Mouse (Mus musculus): ENCODE measurements around the gene Gramd1b. TPM values are rescaled to one million over a fixed set of nuclear protein-coding genes. Genes with fewer than 3 reads are reported as not detected.

The Gramd1b gene
- total RNA-seq, 2 experiments from 2014 or later, result 108 to 117 TPM

- DNase-seq, result no peak
- intact Hi-C loops (cut with DNase I), result no loop called here
Observed at GRCm38 (mm10) chr9:40430969-40431368, 100.2 kb downstream of the Gramd1b start.

- intact Hi-C loops (cut with DNase I), result no loop called here
- DNase-seq, result no peak
Observed at GRCm38 (mm10) chr9:40427663-40428062, 103.5 kb downstream of the Gramd1b start.

GRCm38 (mm10) chr9:40426282-40426964 is 104.8 kb downstream of the Gramd1b start:
- intact Hi-C loops (cut with DNase I), result no loop called here
- DNase-seq, result peak; percentile 45

- no peak for DNase-seq
- intact Hi-C loops (cut with DNase I), result no loop called here
Observed at GRCm38 (mm10) chr9:40424874-40425273, 106.3 kb downstream of the Gramd1b start.

GRCm38 (mm10) chr9:40423427-40423867 is 107.7 kb downstream of the Gramd1b start:
- no peak for DNase-seq
- intact Hi-C loops (cut with DNase I), result no loop called here

GRCm38 (mm10) chr9:40422368-40423057 is 108.7 kb downstream of the Gramd1b start:
- no peak for DNase-seq
- intact Hi-C loops (cut with DNase I), result no loop called here

GRCm38 (mm10) chr9:40420652-40421335 is 110.4 kb downstream of the Gramd1b start:
- intact Hi-C loops (cut with DNase I), result no loop called here
- DNase-seq, result no peak

- intact Hi-C loops (cut with DNase I), result loop anchor here (10.0 kb wide), 2 partner anchors 206 to 336 kb away; no protein-coding TSS in a partner anchor
- no peak for DNase-seq
Observed at GRCm38 (mm10) chr9:40418803-40419202, 112.4 kb downstream of the Gramd1b start.

- DNase-seq, result no peak
Observed at GRCm38 (mm10) chr9:40416150-40416549, 115.0 kb downstream of the Gramd1b start.

GRCm38 (mm10) chr9:40414904-40415766 is 116.0 kb downstream of the Gramd1b start:
- intact Hi-C loops (cut with DNase I), result loop anchor here (10.0 kb wide), 2 partner anchors 210 to 340 kb away; no protein-coding TSS in a partner anchor
- DNase-seq, result peak; percentile 43

More at GRCm38 (mm10) chr9:40416150-40416549, 115.0 kb downstream of the Gramd1b start:
- intact Hi-C loops (cut with DNase I), result loop anchor here (10.0 kb wide), 2 partner anchors 209 to 339 kb away; no protein-coding TSS in a partner anchor

- peak; percentile 71 for DNase-seq
- intact Hi-C loops (cut with DNase I), result loop anchor here (10.0 kb wide), 2 partner anchors 210 to 340 kb away; no protein-coding TSS in a partner anchor
Observed at GRCm38 (mm10) chr9:40414498-40414903, 116.7 kb downstream of the Gramd1b start.

GRCm38 (mm10) chr9:40413601-40414000 is 117.6 kb downstream of the Gramd1b start:
- intact Hi-C loops (cut with DNase I), result loop anchor here (10.0 kb wide), 2 partner anchors 211 to 341 kb away; no protein-coding TSS in a partner anchor
- no peak for DNase-seq

GRCm38 (mm10) chr9:40412931-40413330 is 118.3 kb downstream of the Gramd1b start:
- DNase-seq, result no peak
- intact Hi-C loops (cut with DNase I), result loop anchor here (10.0 kb wide), 2 partner anchors 212 to 342 kb away; no protein-coding TSS in a partner anchor

GRCm38 (mm10) chr9:40412246-40412645 is 118.9 kb downstream of the Gramd1b start:
- no peak for DNase-seq
- intact Hi-C loops (cut with DNase I), result loop anchor here (10.0 kb wide), 2 partner anchors 213 to 343 kb away; no protein-coding TSS in a partner anchor

- no peak for DNase-seq
- intact Hi-C loops (cut with DNase I), result loop anchor here (10.0 kb wide), 2 partner anchors 214 to 344 kb away; no protein-coding TSS in a partner anchor
Observed at GRCm38 (mm10) chr9:40410895-40411294, 120.3 kb downstream of the Gramd1b start.

- intact Hi-C loops (cut with DNase I), result no loop called here
- no peak for DNase-seq
Observed at GRCm38 (mm10) chr9:40409071-40409470, 122.1 kb downstream of the Gramd1b start.

- intact Hi-C loops (cut with DNase I), result no loop called here
- DNase-seq, result no peak
Observed at GRCm38 (mm10) chr9:40408415-40408814, 122.8 kb downstream of the Gramd1b start.

GRCm38 (mm10) chr9:40407876-40408275 is 123.3 kb downstream of the Gramd1b start:
- intact Hi-C loops (cut with DNase I), result no loop called here
- no peak for DNase-seq

GRCm38 (mm10) chr9:40405804-40406203 is 125.4 kb downstream of the Gramd1b start:
- intact Hi-C loops (cut with DNase I), result no loop called here
- no peak for DNase-seq

GRCm38 (mm10) chr9:40405263-40405662 is 125.9 kb downstream of the Gramd1b start:
- peak; percentile 32 for DNase-seq
- intact Hi-C loops (cut with DNase I), result no loop called here

Measured in left cerebral cortex, postnatal 4 days (tissue).